Mouse (Mus musculus): ENCODE data around the gene Kcnq1.

DNA sequence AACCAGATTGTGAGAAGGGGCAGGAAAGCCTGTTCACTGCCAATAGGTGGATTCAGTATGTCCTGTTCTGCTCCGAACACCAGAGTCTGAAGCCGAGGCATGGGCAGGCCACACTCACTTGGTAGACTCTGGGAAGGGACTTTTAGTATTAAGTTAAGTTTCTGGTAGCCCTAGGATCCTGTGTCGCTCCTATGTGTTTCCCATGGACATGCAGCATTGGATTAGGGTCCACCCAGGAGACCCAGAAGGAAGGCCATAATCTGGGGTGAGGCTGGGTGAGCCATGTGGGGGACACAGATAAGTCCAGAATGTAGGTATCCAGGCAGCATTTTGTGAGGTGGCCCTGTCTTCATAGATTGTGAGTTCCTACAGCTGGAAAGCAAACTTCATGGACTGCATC lies 81.0 kb downstream of the Kcnq1 start:
- TF ChIP-seq GATA1 (IDR thresholded peaks at IDR 0.05; ENCODE audit: borderline replicate concordance, low read length), result no peak
- TF ChIP-seq FLI1 (IDR thresholded peaks at IDR 0.05; ENCODE audit: low read length), result no peak
